Mouse (Mus musculus): ENCODE measurements around the gene 1300017J02Rik.
A peak's percentile ranks its signal among the peaks of the same experiment; 100 is the strongest.

DNA sequence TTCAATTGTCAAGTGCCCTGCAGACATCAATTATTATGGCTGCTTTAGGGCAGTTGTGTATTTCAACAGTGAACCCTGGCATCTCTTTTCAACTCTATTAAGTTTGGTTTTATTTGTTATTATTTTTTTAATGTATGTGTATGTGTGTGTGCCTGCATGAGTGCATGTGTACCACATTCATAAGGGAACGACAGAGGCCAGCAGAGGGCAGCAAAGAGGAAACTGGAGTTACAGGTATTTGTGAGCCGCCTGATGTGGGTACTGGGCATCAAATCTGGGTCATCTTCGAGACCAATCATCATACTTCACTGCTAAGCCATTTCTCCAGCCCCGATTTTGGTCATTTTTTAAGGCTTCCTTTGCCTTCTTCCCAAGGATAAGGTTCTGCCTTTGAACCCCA lies 39.1 kb downstream of the 1300017J02Rik start:
- TF ChIP-seq CTCF (IDR thresholded peaks at IDR 0.05), result 0 out of 2 replicates have a peak, but pooled peaks have one; percentile 7
- no peak for TF ChIP-seq EP300 (IDR thresholded peaks at IDR 0.05)

Data from lung, postnatal 0 days (tissue).